Mouse (Mus musculus): Measurements from ENCODE around the gene Ogfod2. TPM values are rescaled to one million over a fixed set of nuclear protein-coding genes. Genes with fewer than 3 reads are reported as not detected.

Gene Ogfod2
- polyA plus RNA-seq, 1 experiment from 2014 or later = 30.3 TPM

DNA sequence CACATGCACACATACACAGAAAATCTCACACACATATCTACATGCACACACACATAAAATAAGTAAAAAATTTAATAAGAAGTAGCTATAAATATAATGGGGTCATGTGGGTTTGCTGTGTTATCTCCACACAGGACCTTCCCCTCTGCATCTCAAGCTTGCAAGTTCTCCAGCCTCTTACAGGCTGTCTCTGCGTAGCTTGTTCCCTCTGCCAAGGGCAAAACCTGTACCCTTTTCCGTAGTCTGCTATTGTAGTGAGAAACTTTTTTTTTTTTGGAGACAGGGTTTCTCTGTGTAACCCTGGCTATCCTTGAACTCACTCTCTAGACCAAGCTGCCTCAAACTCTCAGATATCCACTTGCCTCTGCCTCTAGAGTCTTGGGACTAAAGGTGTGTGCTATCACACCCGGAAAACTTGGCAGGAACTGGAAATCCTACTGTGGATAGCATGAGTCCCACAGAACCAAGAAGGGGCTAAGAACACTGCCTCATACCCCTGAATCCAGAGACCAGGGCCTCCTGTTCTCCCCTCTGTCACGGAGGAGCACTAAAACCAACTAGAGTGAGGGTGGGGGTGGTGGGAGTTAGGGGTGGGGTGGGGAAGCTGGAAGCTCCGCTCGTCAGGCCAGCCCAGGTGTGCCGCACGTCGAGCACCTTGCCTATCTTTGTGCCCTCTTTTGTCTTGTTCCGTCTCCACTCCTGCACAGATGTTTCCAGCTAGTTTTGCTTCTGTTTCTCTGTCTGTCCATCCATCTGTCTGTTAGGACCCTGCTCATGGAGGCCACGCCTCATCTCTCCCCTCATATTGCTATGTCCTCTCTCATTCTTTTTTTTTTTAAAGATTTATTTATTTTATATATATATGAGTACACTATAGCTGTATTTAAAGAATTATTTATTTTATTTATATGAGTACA, 11.7 kb upstream of the Ogfod2 start:
- TF ChIP-seq CTCF (IDR thresholded peaks at IDR 0.05; ENCODE audit: low read depth) = no peak
- H3K4me1 ChIP-seq (replicated peaks; ENCODE audit: insufficient read depth, low read length) = 0 out of 2 replicates have a peak, but pooled peaks cover under 1% of the 10 kb centered on the region
- WGBS = 90% methylated on average over 11 of the region's 11 CpGs
- no peak overlapping the region for H3K27ac ChIP-seq
- ATAC-seq (replicated peaks; ENCODE audit: low FRiP score, low read depth) = no peak
- H3K9ac ChIP-seq (ENCODE audit: low read depth, low read length) = no peak overlapping the region
- H3K4me2 ChIP-seq (ENCODE audit: low read length) = no peak overlapping the region
- no peaks in the 10 kb centered on the region for H3K9me3 ChIP-seq (replicated peaks; ENCODE audit: low read length)
- H3K4me3 ChIP-seq (replicated peaks; ENCODE audit: low read depth, low read length) = no peak overlapping the region
- no peak for DNase-seq (ENCODE audit: low spot score)
- no peaks in the 10 kb centered on the region for H3K27me3 ChIP-seq (ENCODE audit: insufficient read depth, low read length)
- no peaks in the 10 kb centered on the region for H3K36me3 ChIP-seq (ENCODE audit: insufficient read depth, low read length)

- no peak overlapping the region for H3K27ac ChIP-seq
- H3K4me3 ChIP-seq (replicated peaks; ENCODE audit: low read depth, low read length) = no peak overlapping the region
- WGBS = 80% methylated on average over 6 of the region's 6 CpGs
- H3K4me1 ChIP-seq (replicated peaks; ENCODE audit: insufficient read depth, low read length) = no peaks in the 10 kb centered on the region
- H3K9me3 ChIP-seq (replicated peaks; ENCODE audit: low read length) = no peaks in the 10 kb centered on the region
- no peaks in the 10 kb centered on the region for H3K27me3 ChIP-seq (ENCODE audit: insufficient read depth, low read length)
- no peak overlapping the region for H3K9ac ChIP-seq (ENCODE audit: low read depth, low read length)
- no peaks in the 10 kb centered on the region for H3K36me3 ChIP-seq (ENCODE audit: insufficient read depth, low read length)
- TF ChIP-seq CTCF (IDR thresholded peaks at IDR 0.05; ENCODE audit: low read depth) = no peak
- ATAC-seq (replicated peaks; ENCODE audit: low FRiP score, low read depth) = no peak
- DNase-seq (ENCODE audit: low spot score) = no peak
- no peak overlapping the region for H3K4me2 ChIP-seq (ENCODE audit: low read length)
Observed at GRCm38 (mm10) chr5:124102326-124102725, 9.8 kb upstream of the Ogfod2 start.

DNA sequence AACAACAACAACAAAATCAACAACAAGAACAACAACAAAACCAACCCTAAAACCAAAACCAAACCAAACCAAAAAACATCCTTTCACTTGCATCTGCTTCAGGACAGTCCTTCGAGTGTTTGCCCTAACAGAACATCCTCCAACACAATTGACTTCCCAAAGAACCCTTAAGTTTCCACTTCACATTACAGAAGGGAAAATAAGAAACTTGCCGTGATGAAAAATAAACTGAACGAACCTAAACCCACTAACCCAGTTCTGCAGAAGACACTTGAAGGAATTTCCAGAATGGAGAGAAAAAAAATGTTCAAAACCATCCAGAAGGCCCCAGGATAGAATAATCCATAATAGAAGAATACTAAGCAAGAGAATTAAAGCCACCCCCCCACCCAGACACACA, 9.1 kb upstream of the Ogfod2 start:
- no peak overlapping the region for H3K27ac ChIP-seq
- no peaks in the 10 kb centered on the region for H3K27me3 ChIP-seq (ENCODE audit: insufficient read depth, low read length)
- ATAC-seq (replicated peaks; ENCODE audit: low FRiP score, low read depth) (no peak), DNase-seq (ENCODE audit: low spot score) (no peak)
- H3K4me1 ChIP-seq (replicated peaks; ENCODE audit: insufficient read depth, low read length) = no peaks in the 10 kb centered on the region
- no peaks in the 10 kb centered on the region for H3K36me3 ChIP-seq (ENCODE audit: insufficient read depth, low read length)
- TF ChIP-seq CTCF (IDR thresholded peaks at IDR 0.05; ENCODE audit: low read depth) = no peak
- H3K4me2 ChIP-seq (ENCODE audit: low read length) = no peak overlapping the region
- 92% methylated on average over 3 of the region's 3 CpGs for WGBS
- no peak overlapping the region for H3K4me3 ChIP-seq (replicated peaks; ENCODE audit: low read depth, low read length)
- H3K9me3 ChIP-seq (replicated peaks; ENCODE audit: low read length) = no peaks in the 10 kb centered on the region
- no peak overlapping the region for H3K9ac ChIP-seq (ENCODE audit: low read depth, low read length)

DNA sequence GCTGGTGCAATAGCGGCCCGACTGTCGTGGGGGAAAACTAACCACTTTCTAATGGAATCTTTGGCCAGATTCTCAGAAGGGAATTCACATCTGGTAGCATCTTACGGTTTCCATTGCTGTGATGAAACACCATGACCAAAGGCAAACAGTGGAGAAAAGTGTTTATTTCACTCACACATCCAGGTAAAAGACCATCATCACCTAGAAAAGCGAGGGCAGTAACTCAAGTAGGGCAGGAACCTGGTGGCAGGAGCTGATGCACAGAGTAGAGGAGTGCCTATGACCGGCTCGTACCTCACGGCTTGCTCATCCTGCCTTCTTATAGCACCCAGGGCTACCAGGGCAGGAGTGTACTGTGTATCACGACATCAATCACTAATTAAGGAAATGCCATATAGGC, 8.5 kb upstream of the Ogfod2 start:
- TF ChIP-seq CTCF (IDR thresholded peaks at IDR 0.05; ENCODE audit: low read depth) = no peak
- no peaks in the 10 kb centered on the region for H3K36me3 ChIP-seq (ENCODE audit: insufficient read depth, low read length)
- no peaks in the 10 kb centered on the region for H3K4me1 ChIP-seq (replicated peaks; ENCODE audit: insufficient read depth, low read length)
- H3K9ac ChIP-seq (ENCODE audit: low read depth, low read length) = no peak overlapping the region
- H3K9me3 ChIP-seq (replicated peaks; ENCODE audit: low read length) = no peaks in the 10 kb centered on the region
- H3K4me3 ChIP-seq (replicated peaks; ENCODE audit: low read depth, low read length) = no peak overlapping the region
- 93% methylated on average over 9 of the region's 9 CpGs for WGBS
- no peak overlapping the region for H3K27ac ChIP-seq
- no peak for DNase-seq (ENCODE audit: low spot score)
- no peaks in the 10 kb centered on the region for H3K27me3 ChIP-seq (ENCODE audit: insufficient read depth, low read length)
- H3K4me2 ChIP-seq (ENCODE audit: low read length) = no peak overlapping the region
- ATAC-seq (replicated peaks; ENCODE audit: low FRiP score, low read depth) = no peak

DNA sequence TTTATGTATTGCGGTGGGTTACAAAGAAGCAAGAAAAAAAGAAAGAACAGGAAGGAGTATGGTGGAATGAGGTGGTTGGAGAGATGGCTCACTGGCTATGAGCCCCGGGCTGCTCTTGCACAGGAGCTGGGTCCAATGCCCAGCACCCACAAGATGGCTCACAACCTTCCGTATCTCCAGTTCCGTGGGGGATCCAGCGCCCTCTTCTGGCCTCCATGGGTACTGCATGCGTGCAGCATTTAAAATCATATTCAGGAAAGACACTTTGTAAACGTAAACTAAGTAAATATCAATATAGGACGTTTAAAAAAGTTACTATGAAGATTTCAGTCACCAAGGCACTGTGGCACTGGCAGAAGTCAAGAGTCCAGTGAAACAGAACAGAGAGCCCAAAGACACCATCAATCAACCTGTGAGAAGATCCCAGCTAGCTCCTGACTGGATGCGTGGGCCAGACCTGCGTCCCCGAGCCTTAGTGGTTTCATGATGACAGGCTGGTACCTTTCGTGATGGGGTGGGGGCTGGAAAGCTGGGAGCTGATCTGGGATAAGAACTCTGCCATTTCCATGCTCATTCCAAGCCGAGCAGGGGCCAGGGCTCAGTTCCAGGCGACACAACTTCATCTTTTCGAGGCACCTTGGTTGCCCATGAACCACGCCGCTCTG, 888 bp upstream of the Ogfod2 start:
- Histone ChIP-seq H3K4me1 (replicated peaks; ENCODE audit: insufficient read depth, low read length) (peaks cover 7% of the 10 kb centered on the region; the same call in 1 of the 2 replicates), H3K4me3 (replicated peaks; ENCODE audit: low read depth, low read length) (peak overlapping the region; percentile 71), H3K27ac (peak overlapping the region; percentile 86), H3K9me3 (replicated peaks; ENCODE audit: low read length) (no peaks in the 10 kb centered on the region), H3K36me3 (ENCODE audit: insufficient read depth, low read length) (no peaks in the 10 kb centered on the region), H3K9ac (ENCODE audit: low read depth, low read length) (peak overlapping the region; percentile 76), H3K27me3 (ENCODE audit: insufficient read depth, low read length) (no peaks in the 10 kb centered on the region), H3K4me2 (ENCODE audit: low read length) (peak overlapping the region; percentile 91)
- ATAC-seq (replicated peaks; ENCODE audit: low FRiP score, low read depth) (peak; percentile 0; the same call in 1 of the 2 replicates), DNase-seq (ENCODE audit: low spot score) (peak; percentile 39)
- TF ChIP-seq CTCF (IDR thresholded peaks at IDR 0.05; ENCODE audit: low read depth) = peak; percentile 91
- 23% methylated on average over 17 of the region's 17 CpGs for WGBS

- Histone ChIP-seq H3K4me2 (ENCODE audit: low read length) (peak overlapping the region; percentile 91), H3K27me3 (ENCODE audit: insufficient read depth, low read length) (no peaks in the 10 kb centered on the region), H3K4me1 (replicated peaks; ENCODE audit: insufficient read depth, low read length) (peaks cover 14% of the 10 kb centered on the region; the same call in 1 of the 2 replicates), H3K4me3 (replicated peaks; ENCODE audit: low read depth, low read length) (peak overlapping the region; percentile 71), H3K36me3 (ENCODE audit: insufficient read depth, low read length) (no peaks in the 10 kb centered on the region), H3K27ac (peak overlapping the region; percentile 86), H3K9me3 (replicated peaks; ENCODE audit: low read length) (no peaks in the 10 kb centered on the region), H3K9ac (ENCODE audit: low read depth, low read length) (peak overlapping the region; percentile 76)
- WGBS = 2% methylated on average over 18 of the region's 18 CpGs
- DNase-seq (ENCODE audit: low spot score) (peak; percentile 30), ATAC-seq (replicated peaks; ENCODE audit: low FRiP score, low read depth) (peak; percentile 11; the same call in 1 of the 2 replicates)
- no peak for TF ChIP-seq CTCF (IDR thresholded peaks at IDR 0.05; ENCODE audit: low read depth)
Observed at GRCm38 (mm10) chr5:124112531-124112930, 434 bp downstream of the Ogfod2 start.
